Mouse (Mus musculus) thymus, postnatal 0 days (tissue): ENCODE measurements around the gene Ensa. TPM values are rescaled to one million over a fixed set of nuclear protein-coding genes. Genes with fewer than 3 reads are reported as not detected.

Source experiments
- DNase-seq: peaks from one replicate; pipeline ENCODE4 v3.0.0-alpha.2; 2015; ENCODE audit warnings: low spot score
- polyA plus RNA-seq: library from polyadenylated mRNA; unstranded; fragments of >200 nt; fragmentation: Nextera tagmentation; extraction: Ambion mirVana; gene quantifications from 2 replicates; pipeline ENCODE4 v1.2.1, GENCODE M21; 2015

Ensa gene
- polyA plus RNA-seq, 1 experiment from 2014 or later: 65.4 TPM

- no peak for DNase-seq
Observed at GRCm38 (mm10) chr3:95677420-95678090, 52.8 kb downstream of the Ensa start.

GRCm38 (mm10) chr3:95679551-95679950, 54.8 kb downstream of the Ensa start:
- no peak for DNase-seq

- no peak for DNase-seq
Observed at GRCm38 (mm10) chr3:95680673-95681072, 55.9 kb downstream of the Ensa start.

GRCm38 (mm10) chr3:95681365-95681764, 56.6 kb downstream of the Ensa start:
- DNase-seq: no peak

Other genes starting within 250 kb of the Ensa start
- not detected in 2 replicates for gene 4930558C23Rik, start 222.2 kb upstream of the Ensa start, polyA plus RNA-seq
- gene Arnt, start 190.6 kb upstream of the Ensa start, polyA plus RNA-seq: 19.7 and 20.2 TPM in 2 replicates
- gene Ctsk, start 125.7 kb upstream of the Ensa start, polyA plus RNA-seq: 4.4 and 4.5 TPM in 2 replicates
- gene Ctss, start 98.2 kb upstream of the Ensa start, polyA plus RNA-seq: 78.1 and 79.8 TPM in 2 replicates
- gene Hormad1, start 65.3 kb upstream of the Ensa start, polyA plus RNA-seq: 0.13 TPM in 1 of 2 replicates, not detected in the other
- 33.4 and 35.9 TPM in 2 replicates for gene Golph3l, start 36.1 kb upstream of the Ensa start, polyA plus RNA-seq
- 81.3 and 91.3 TPM in 2 replicates for gene Mcl1, start 33.8 kb downstream of the Ensa start, polyA plus RNA-seq
- gene Adamtsl4, start 62.9 kb downstream of the Ensa start, polyA plus RNA-seq: 0.91 and 2.0 TPM in 2 replicates
- 14.0 and 16.8 TPM in 2 replicates for gene Ecm1, start 114.6 kb downstream of the Ensa start, polyA plus RNA-seq
- 43.1 and 47.8 TPM in 2 replicates for gene Tars2, start 135.2 kb downstream of the Ensa start, polyA plus RNA-seq
- 16.2 and 18.8 TPM in 2 replicates for gene Rprd2, start 193.9 kb downstream of the Ensa start, polyA plus RNA-seq
- gene Prpf3, start 230.9 kb downstream of the Ensa start, polyA plus RNA-seq: 46.9 and 49.3 TPM in 2 replicates
- gene Mrps21, start 246.5 kb downstream of the Ensa start, polyA plus RNA-seq: 372 and 418 TPM in 2 replicates